Mouse (Mus musculus): ENCODE measurements at regions not wholly inside any gene's neighbourhood (a gene's known extent, or its start where the extent isn't known, plus 50 kb on each side); places are given as distances from the start of the nearest gene placed in this dataset.

DNA sequence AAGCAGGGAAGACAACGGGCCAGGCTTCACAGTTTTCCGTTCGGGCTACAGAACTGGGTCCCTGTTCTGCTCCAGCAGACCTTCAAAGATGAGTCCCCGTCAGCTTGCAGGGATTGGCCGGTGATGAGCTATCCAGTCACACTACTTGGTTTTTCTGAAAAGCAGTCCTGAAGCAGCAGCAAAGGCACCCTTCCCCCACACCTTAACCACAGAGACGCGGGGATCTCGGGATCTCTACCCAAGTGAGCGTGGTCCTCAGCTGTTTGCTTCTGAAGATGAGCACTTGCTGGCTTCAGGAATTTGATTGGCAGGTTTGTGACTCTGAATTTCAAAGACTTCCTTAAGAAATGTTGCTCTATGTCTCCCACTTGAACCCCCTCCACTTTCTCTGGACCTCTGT, 186.6 kb upstream of the Arglu1 start:
- Histone ChIP-seq H3K4me1 (ENCODE audit: control insufficient read depth, insufficient read depth, low read length) (peaks cover 3% of the 10 kb centered on the region; the same call in 1 of the 2 replicates), H3K9ac (ENCODE audit: low read length) (no peak overlapping the region), H3K4me2 (no peak overlapping the region), H3K4me3 (ENCODE audit: low read depth, low read length) (no peak overlapping the region), H3K27me3 (ENCODE audit: control insufficient read depth, insufficient read depth, low read length) (peaks cover 64% of the 10 kb centered on the region), H3K36me3 (ENCODE audit: control insufficient read depth, insufficient read depth, low read length) (no peaks in the 10 kb centered on the region), H3K9me3 (ENCODE audit: control insufficient read depth, low read length) (peaks cover 3% of the 10 kb centered on the region; the same call in 1 of the 2 replicates), H3K27ac (ENCODE audit: low read depth, low read length) (no peak overlapping the region)
- WGBS = 20% methylated on average over 9 of the region's 9 CpGs
- DNase-seq (ENCODE audit: low spot score, missing footprints) = peak; percentile 88
- peak; percentile 55; the same call in 1 of the 2 replicates for ATAC-seq (ENCODE audit: low FRiP score)

GRCm38 (mm10) chr8:8876469-8876868, 186.1 kb upstream of the Arglu1 start:
- ATAC-seq (ENCODE audit: low FRiP score) = no peak
- Histone ChIP-seq H3K36me3 (ENCODE audit: control insufficient read depth, insufficient read depth, low read length) (no peaks in the 10 kb centered on the region), H3K27me3 (ENCODE audit: control insufficient read depth, insufficient read depth, low read length) (peaks cover 68% of the 10 kb centered on the region), H3K27ac (ENCODE audit: low read depth, low read length) (no peak overlapping the region), H3K4me3 (ENCODE audit: low read depth, low read length) (no peak overlapping the region), H3K9ac (ENCODE audit: low read length) (no peak overlapping the region), H3K4me2 (no peak overlapping the region), H3K4me1 (ENCODE audit: control insufficient read depth, insufficient read depth, low read length) (peaks cover 5% of the 10 kb centered on the region), H3K9me3 (ENCODE audit: control insufficient read depth, low read length) (peaks cover 3% of the 10 kb centered on the region; the same call in 1 of the 2 replicates)
- WGBS = 72% methylated on average over 6 of the region's 6 CpGs
- DNase-seq (ENCODE audit: low spot score, missing footprints) = peak; percentile 89

DNA sequence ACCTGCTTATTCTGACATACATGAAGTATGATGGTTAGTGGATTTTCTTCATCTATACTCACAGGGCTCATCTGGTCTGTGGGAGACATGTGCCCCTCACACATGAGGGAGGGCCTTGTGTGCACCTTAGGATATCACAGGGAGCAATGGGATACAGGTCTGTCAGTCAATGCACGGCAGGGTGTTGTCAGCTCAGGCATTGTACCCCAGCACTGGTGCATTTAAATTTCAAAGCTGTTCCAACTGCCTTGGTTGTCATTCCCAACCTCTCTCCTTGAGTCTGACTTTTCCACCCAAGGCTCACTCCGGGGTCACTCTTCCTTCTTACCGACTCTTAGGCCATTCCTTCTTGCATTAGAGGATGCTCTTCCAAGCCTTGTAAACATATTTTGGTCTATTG, 181.6 kb upstream of the Arglu1 start:
- peaks cover 3% of the 10 kb centered on the region; the same call in 1 of the 2 replicates for H3K9me3 ChIP-seq (ENCODE audit: control insufficient read depth, low read length)
- no peak overlapping the region for H3K9ac ChIP-seq (ENCODE audit: low read length)
- H3K4me3 ChIP-seq (ENCODE audit: low read depth, low read length) = no peak overlapping the region
- no peak overlapping the region for H3K27ac ChIP-seq (ENCODE audit: low read depth, low read length)
- DNase-seq (ENCODE audit: low spot score, missing footprints) (no peak), ATAC-seq (ENCODE audit: low FRiP score) (no peak)
- WGBS = 30% methylated on average over 3 of the region's 3 CpGs
- H3K4me1 ChIP-seq (ENCODE audit: control insufficient read depth, insufficient read depth, low read length) = peaks cover 13% of the 10 kb centered on the region
- no peaks in the 10 kb centered on the region for H3K36me3 ChIP-seq (ENCODE audit: control insufficient read depth, insufficient read depth, low read length)
- H3K4me2 ChIP-seq = no peak overlapping the region
- peaks cover 80% of the 10 kb centered on the region for H3K27me3 ChIP-seq (ENCODE audit: control insufficient read depth, insufficient read depth, low read length)

DNA sequence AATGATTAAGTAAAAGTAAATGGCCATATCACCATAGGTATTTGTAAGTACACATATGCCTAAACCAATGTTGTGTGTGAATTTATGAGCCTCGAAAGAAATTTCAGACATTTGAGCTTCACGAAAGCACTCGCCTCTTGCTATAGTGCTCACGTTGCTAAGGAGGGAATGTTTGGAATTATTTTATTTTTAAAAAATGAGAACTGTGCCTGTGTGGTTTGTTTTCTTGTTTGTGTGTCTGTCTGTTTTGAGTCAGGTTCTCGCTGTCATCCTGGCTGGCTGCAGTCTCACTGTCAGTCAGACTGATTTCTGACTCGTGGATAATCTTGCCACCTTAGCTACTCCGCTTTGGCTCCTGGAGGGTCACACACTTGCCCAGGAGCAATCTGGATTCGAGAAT, 180.7 kb upstream of the Arglu1 start:
- Histone ChIP-seq H3K9me3 (ENCODE audit: control insufficient read depth, low read length) (peaks cover 3% of the 10 kb centered on the region; the same call in 1 of the 2 replicates), H3K36me3 (ENCODE audit: control insufficient read depth, insufficient read depth, low read length) (no peaks in the 10 kb centered on the region), H3K4me3 (ENCODE audit: low read depth, low read length) (no peak overlapping the region), H3K27ac (ENCODE audit: low read depth, low read length) (no peak overlapping the region), H3K4me1 (ENCODE audit: control insufficient read depth, insufficient read depth, low read length) (peaks cover 13% of the 10 kb centered on the region), H3K9ac (ENCODE audit: low read length) (no peak overlapping the region), H3K27me3 (ENCODE audit: control insufficient read depth, insufficient read depth, low read length) (peaks cover 81% of the 10 kb centered on the region), H3K4me2 (no peak overlapping the region)
- DNase-seq (ENCODE audit: low spot score, missing footprints) (peak; percentile 91), ATAC-seq (ENCODE audit: low FRiP score) (no peak)
- 35% methylated on average over 8 of the region's 8 CpGs for WGBS

GRCm38 (mm10) chr8:8870487-8870886, 180.2 kb upstream of the Arglu1 start:
- no peaks in the 10 kb centered on the region for H3K36me3 ChIP-seq (ENCODE audit: control insufficient read depth, insufficient read depth, low read length)
- H3K9ac ChIP-seq (ENCODE audit: low read length) = no peak overlapping the region
- peaks cover 13% of the 10 kb centered on the region for H3K4me1 ChIP-seq (ENCODE audit: control insufficient read depth, insufficient read depth, low read length)
- DNase-seq (ENCODE audit: low spot score, missing footprints) (peak; percentile 92), ATAC-seq (ENCODE audit: low FRiP score) (peak; percentile 91)
- no peak overlapping the region for H3K4me3 ChIP-seq (ENCODE audit: low read depth, low read length)
- 2% methylated on average over 4 of the region's 4 CpGs for WGBS
- H3K27me3 ChIP-seq (ENCODE audit: control insufficient read depth, insufficient read depth, low read length) = peaks cover 82% of the 10 kb centered on the region
- H3K9me3 ChIP-seq (ENCODE audit: control insufficient read depth, low read length) = peaks cover 3% of the 10 kb centered on the region; the same call in 1 of the 2 replicates
- H3K27ac ChIP-seq (ENCODE audit: low read depth, low read length) = peak overlapping the region; percentile 45; the same call in 1 of the 2 replicates
- no peak overlapping the region for H3K4me2 ChIP-seq

GRCm38 (mm10) chr8:8869338-8869737, 179.0 kb upstream of the Arglu1 start:
- H3K4me1 ChIP-seq (ENCODE audit: control insufficient read depth, insufficient read depth, low read length) = peaks cover 13% of the 10 kb centered on the region
- DNase-seq (ENCODE audit: low spot score, missing footprints) = no peak
- no peak for ATAC-seq (ENCODE audit: low FRiP score)

GRCm38 (mm10) chr8:8867924-8868323, 177.6 kb upstream of the Arglu1 start:
- Histone ChIP-seq H3K27me3 (ENCODE audit: control insufficient read depth, insufficient read depth, low read length) (peaks cover 66% of the 10 kb centered on the region), H3K9ac (ENCODE audit: low read length) (no peak overlapping the region), H3K4me3 (ENCODE audit: low read depth, low read length) (no peak overlapping the region), H3K9me3 (ENCODE audit: control insufficient read depth, low read length) (no peaks in the 10 kb centered on the region), H3K36me3 (ENCODE audit: control insufficient read depth, insufficient read depth, low read length) (no peaks in the 10 kb centered on the region), H3K4me1 (ENCODE audit: control insufficient read depth, insufficient read depth, low read length) (peaks cover 13% of the 10 kb centered on the region), H3K4me2 (no peak overlapping the region), H3K27ac (ENCODE audit: low read depth, low read length) (no peak overlapping the region)
- no peak for DNase-seq (ENCODE audit: low spot score, missing footprints)
- no peak for ATAC-seq (ENCODE audit: low FRiP score)
- 62% methylated on average over 8 of the region's 8 CpGs for WGBS

More at GRCm38 (mm10) chr8:8869338-8869737, 179.0 kb upstream of the Arglu1 start:
- no peaks in the 10 kb centered on the region for H3K36me3 ChIP-seq (ENCODE audit: control insufficient read depth, insufficient read depth, low read length)
- H3K27ac ChIP-seq (ENCODE audit: low read depth, low read length) = no peak overlapping the region
- H3K9me3 ChIP-seq (ENCODE audit: control insufficient read depth, low read length) = peaks cover 3% of the 10 kb centered on the region; the same call in 1 of the 2 replicates
- 41% methylated on average over 6 of the region's 6 CpGs for WGBS
- no peak overlapping the region for H3K9ac ChIP-seq (ENCODE audit: low read length)
- H3K4me2 ChIP-seq = no peak overlapping the region
- peaks cover 74% of the 10 kb centered on the region for H3K27me3 ChIP-seq (ENCODE audit: control insufficient read depth, insufficient read depth, low read length)
- no peak overlapping the region for H3K4me3 ChIP-seq (ENCODE audit: low read depth, low read length)

- no peak overlapping the region for H3K4me2 ChIP-seq
- no peak overlapping the region for H3K4me3 ChIP-seq (ENCODE audit: low read depth, low read length)
- H3K4me1 ChIP-seq (ENCODE audit: control insufficient read depth, insufficient read depth, low read length) = peaks cover 13% of the 10 kb centered on the region
- H3K27ac ChIP-seq (ENCODE audit: low read depth, low read length) = no peak overlapping the region
- H3K36me3 ChIP-seq (ENCODE audit: control insufficient read depth, insufficient read depth, low read length) = no peaks in the 10 kb centered on the region
- H3K27me3 ChIP-seq (ENCODE audit: control insufficient read depth, insufficient read depth, low read length) = peaks cover 60% of the 10 kb centered on the region
- ATAC-seq (ENCODE audit: low FRiP score) (no peak), DNase-seq (ENCODE audit: low spot score, missing footprints) (peak; percentile 88)
- H3K9ac ChIP-seq (ENCODE audit: low read length) = no peak overlapping the region
- 58% methylated on average over 9 of the region's 9 CpGs for WGBS
- H3K9me3 ChIP-seq (ENCODE audit: control insufficient read depth, low read length) = no peaks in the 10 kb centered on the region
Observed at GRCm38 (mm10) chr8:8867126-8867777, 176.9 kb upstream of the Arglu1 start.

- Histone ChIP-seq H3K27ac (ENCODE audit: low read depth, low read length) (no peak overlapping the region), H3K4me3 (ENCODE audit: low read depth, low read length) (no peak overlapping the region), H3K9me3 (ENCODE audit: control insufficient read depth, low read length) (no peaks in the 10 kb centered on the region), H3K9ac (ENCODE audit: low read length) (no peak overlapping the region), H3K4me2 (no peak overlapping the region), H3K27me3 (ENCODE audit: control insufficient read depth, insufficient read depth, low read length) (peaks cover 33% of the 10 kb centered on the region), H3K4me1 (ENCODE audit: control insufficient read depth, insufficient read depth, low read length) (no peaks in the 10 kb centered on the region), H3K36me3 (ENCODE audit: control insufficient read depth, insufficient read depth, low read length) (no peaks in the 10 kb centered on the region)
- no peak for DNase-seq (ENCODE audit: low spot score, missing footprints)
- ATAC-seq (ENCODE audit: low FRiP score) = no peak
- WGBS = 86% methylated on average over 6 of the region's 6 CpGs
Observed at GRCm38 (mm10) chr8:8862767-8863166, 172.4 kb upstream of the Arglu1 start.

Measured in midbrain, embryonic 11.5 days (tissue).